Mouse (Mus musculus) heart, postnatal 0 days (tissue): ENCODE data around the gene Zc3h6. TPM values are rescaled to one million over a fixed set of nuclear protein-coding genes. Genes with fewer than 3 reads are reported as not detected.

ENCODE experiments used
- ATAC-seq: fragments of 200-750 bp; cut with Nextera tagmentation; 2 replicates; pipeline ENCODE4 v1.8.0; 2017; ENCODE audit warnings: low read depth, moderate number of reproducible peaks, moderate library complexity; ENCODE audit not compliant: insufficient read depth
- DNase-seq: peaks from one replicate; pipeline ENCODE4 v3.0.0-alpha.2; 2016; ENCODE audit warnings: low spot score
- H3K27ac ChIP-seq: fragments of 300-500 bp; sonication (generic); 2 replicates; pipeline ENCODE4 v1.5.1; 2014; ENCODE audit warnings: low read depth, mild to moderate bottlenecking
- H3K27me3 ChIP-seq: fragments of 300-500 bp; sonication (generic); 2 replicates; pipeline ENCODE4 v1.6.1; 2014; ENCODE audit warnings: low read length, mixed read lengths; ENCODE audit not compliant: control insufficient read depth, insufficient read depth
- H3K36me3 ChIP-seq: fragments of 300-500 bp; sonication (generic); replicated peaks from 2 replicates; pipeline ENCODE4 v1.6.1; 2014; ENCODE audit warnings: low read length, mixed read lengths; ENCODE audit not compliant: control insufficient read depth, insufficient read depth
- H3K4me1 ChIP-seq: fragments of 300-500 bp; sonication (generic); 2 replicates; pipeline ENCODE4 v1.6.1; 2014; ENCODE audit warnings: antibody characterized with exemption; ENCODE audit not compliant: control insufficient read depth, insufficient read depth
- H3K4me2 ChIP-seq: fragments of 300-500 bp; sonication (generic); 2 replicates; pipeline ENCODE4 v1.6.1; 2014; ENCODE audit warnings: low read depth, mild to moderate bottlenecking, low read length, moderate library complexity
- H3K4me3 ChIP-seq: fragments of 300-500 bp; sonication (generic); 2 replicates; pipeline ENCODE4 v1.5.1; 2014; ENCODE audit warnings: low read depth, low read length
- H3K9ac ChIP-seq: fragments of 300-500 bp; sonication (generic); replicated peaks from 2 replicates; pipeline ENCODE4 v1.6.1; 2014; ENCODE audit warnings: low read depth, low read length, mixed read lengths
- H3K9me3 ChIP-seq: fragments of 300-500 bp; sonication (generic); replicated peaks from 2 replicates; pipeline ENCODE4 v1.6.1; 2016; ENCODE audit warnings: low read length; ENCODE audit not compliant: control insufficient read depth
- CTCF ChIP-seq: IDR thresholded peaks from 2 replicates; pipeline ENCODE4 v1.5.1; 2016; ENCODE audit warnings: antibody characterized with exemption, control low read depth, low read depth
- EP300 ChIP-seq: IDR thresholded peaks from 2 replicates; pipeline ENCODE4 v1.6.1; 2016; ENCODE audit warnings: antibody characterized with exemption, low read depth
- WGBS: fragments of 180-500 bp; shearing (Covaris S2); extraction: QIAGEN DNeasy Blood & Tissue Kit; methylation state at CpG from one replicate; pipeline ENCODE4 v1.1.7; 2014; 5-methylcytosine and 5-hydroxymethylcytosine counted together
- microRNA-seq: library from miRNA; unstranded; fragments of <30 nt; microRNA quantifications from one replicate; pipeline ENCODE4, GENCODE M21; 2016
- polyA plus RNA-seq: library from polyadenylated mRNA; unstranded; fragments of >200 nt; fragmentation: Nextera tagmentation; extraction: Ambion mirVana; gene quantifications from 2 replicates; pipeline ENCODE4 v1.2.1, GENCODE M21; 2015
- total RNA-seq: library from RNA; depleted of rRNA; stranded (reverse); fragments of >200 nt; gene quantifications from 2 replicates; pipeline ENCODE4 v1.2.3, GENCODE M21; 2014; ENCODE audit warnings: low replicate concordance; rRNA removed

Gene Zc3h6
- total and polyA plus RNA-seq, 2 experiments from 2014 or later: 1.7 to 3.2 TPM

- H3K27me3 ChIP-seq: no peaks in the 10 kb centered on the region
- DNase-seq (no peak), ATAC-seq (no peak)
- H3K9ac ChIP-seq: no peak overlapping the region
- peaks cover 4% of the 10 kb centered on the region; the same call in 1 of the 2 replicates for H3K4me1 ChIP-seq
- no peak overlapping the region for H3K4me2 ChIP-seq
- TF ChIP-seq CTCF (no peak), EP300 (no peak)
- no peaks in the 10 kb centered on the region for H3K36me3 ChIP-seq
- 0 out of 2 replicates have a peak, but pooled peaks cover 9% of the 10 kb centered on the region for H3K9me3 ChIP-seq
- WGBS: 69% methylated on average over 10 of the region's 10 CpGs
- H3K27ac ChIP-seq: no peak overlapping the region
- H3K4me3 ChIP-seq: no peak overlapping the region
These were observed 94.4 kb downstream of the Zc3h6 start for GRCm38 (mm10) chr2:129061456-129062059.

- WGBS: 2% methylated on average over 53 of the region's 62 CpGs
These were observed 98.5 kb downstream of the Zc3h6 start, which contains the start of gene Ttl for GRCm38 (mm10) chr2:129065437-129066282. Gene Ttl, plus strand, starts transcription at chr2:129065942.

GRCm38 (mm10) chr2:129066326-129066725, 99.1 kb downstream of the Zc3h6 start:
- Histone ChIP-seq H3K36me3 (no peaks in the 10 kb centered on the region), H3K4me1 (peaks cover 15% of the 10 kb centered on the region; the same call in 1 of the 2 replicates), H3K27me3 (no peaks in the 10 kb centered on the region), H3K9ac (peak overlapping the region; percentile 63), H3K27ac (peak overlapping the region; percentile 52; the same call in 1 of the 2 replicates), H3K9me3 (no peaks in the 10 kb centered on the region), H3K4me2 (peak overlapping the region; percentile 71), H3K4me3 (peak overlapping the region; percentile 76)
- ATAC-seq (peak; percentile 57), DNase-seq (peak; percentile 30)
- TF ChIP-seq CTCF (no peak), EP300 (no peak)
- WGBS: under 1% methylated on average over 20 of the region's 20 CpGs

More at GRCm38 (mm10) chr2:129065437-129066282, 98.5 kb downstream of the Zc3h6 start, which contains the start of gene Ttl:
- no peaks in the 10 kb centered on the region for H3K36me3 ChIP-seq
- H3K9ac ChIP-seq: peak within 1 kb of the TSS; percentile 63
- peak within 1 kb of the TSS; percentile 71 for H3K4me2 ChIP-seq
- no peak for TF ChIP-seq EP300
- TF ChIP-seq CTCF: no peak
- H3K4me1 ChIP-seq: peaks cover 15% of the 10 kb centered on the region; the same call in 1 of the 2 replicates
- ATAC-seq: peak; percentile 94
- no peaks in the 10 kb centered on the region for H3K27me3 ChIP-seq
- H3K27ac ChIP-seq: peak within 1 kb of the TSS; percentile 52
- DNase-seq: peak; percentile 55
- H3K4me3 ChIP-seq: peak within 1 kb of the TSS; percentile 76
- no peaks in the 10 kb centered on the region for H3K9me3 ChIP-seq

Small RNA genes within 50 kb of the gene (microRNA-seq; reads per million reads assigned to microRNA genes)
- gene Gm22859: not detected

Other genes with a start within 250 kb of the Zc3h6 start
- gene Tmem87b, start 149.3 kb upstream of the Zc3h6 start, total RNA-seq: 23.7 and 27.9 TPM in 2 replicates
- 25.8 and 29.5 TPM in 2 replicates for gene Tmem87b, start 149.3 kb upstream of the Zc3h6 start, polyA plus RNA-seq
- gene Fbln7, start 104.4 kb upstream of the Zc3h6 start, total RNA-seq: 0.93 TPM in 1 of 2 replicates, not detected in the other
- 0.42 and 0.62 TPM in 2 replicates for gene Fbln7, start 104.4 kb upstream of the Zc3h6 start, polyA plus RNA-seq
- gene Zc3h8, start 23.3 kb upstream of the Zc3h6 start, total RNA-seq: 1.4 TPM in 1 of 2 replicates, not detected in the other
- gene Zc3h8, start 23.3 kb upstream of the Zc3h6 start, polyA plus RNA-seq: 6.8 and 7.3 TPM in 2 replicates
- gene Gm10762, start 323 bp downstream of the Zc3h6 start, total RNA-seq: 7.7 and 31.0 TPM in 2 replicates
- 15.0 and 19.0 TPM in 2 replicates for gene Gm10762, start 323 bp downstream of the Zc3h6 start, polyA plus RNA-seq
- gene Vinac1, start 80.8 kb downstream of the Zc3h6 start, total RNA-seq: 0.54 TPM in 1 of 2 replicates, not detected in the other
- 0.03 TPM in 1 of 2 replicates, not detected in the other for gene Vinac1, start 80.8 kb downstream of the Zc3h6 start, polyA plus RNA-seq
- gene Ttl, start 98.5 kb downstream of the Zc3h6 start, total RNA-seq: 7.1 and 9.4 TPM in 2 replicates
- gene Ttl, start 98.5 kb downstream of the Zc3h6 start, polyA plus RNA-seq: 5.6 and 6.4 TPM in 2 replicates
- gene Polr1b, start 133.6 kb downstream of the Zc3h6 start, total RNA-seq: 13.6 and 15.8 TPM in 2 replicates
- 6.8 and 7.6 TPM in 2 replicates for gene Polr1b, start 133.6 kb downstream of the Zc3h6 start, polyA plus RNA-seq
- 9.9 and 19.4 TPM in 2 replicates for gene Chchd5, start 162.3 kb downstream of the Zc3h6 start, total RNA-seq
- gene Chchd5, start 162.3 kb downstream of the Zc3h6 start, polyA plus RNA-seq: 17.6 and 19.9 TPM in 2 replicates
- 37.1 and 46.8 TPM in 2 replicates for gene Slc20a1, start 231.4 kb downstream of the Zc3h6 start, total RNA-seq
- 7.0 and 8.7 TPM in 2 replicates for gene Slc20a1, start 231.4 kb downstream of the Zc3h6 start, polyA plus RNA-seq